Mouse (Mus musculus) forelimb bud, embryonic 11.5 days (tissue): Measurements from ENCODE around the gene Cela1.

Experiments used
- DNase-seq: peaks from one replicate; pipeline ENCODE4 v3.0.0-alpha.2; 2012; ENCODE audit warnings: low read depth, low spot score

Cela1 gene

GRCm38 (mm10) chr15:100635851-100636645 is 51.7 kb downstream of the Cela1 start:
- no peak for DNase-seq

- no peak for DNase-seq
Observed at GRCm38 (mm10) chr15:100635239-100635638, 52.5 kb downstream of the Cela1 start.

GRCm38 (mm10) chr15:100633341-100633740 is 54.4 kb downstream of the Cela1 start:
- no peak for DNase-seq

GRCm38 (mm10) chr15:100632323-100632722 is 55.4 kb downstream of the Cela1 start:
- no peak for DNase-seq

GRCm38 (mm10) chr15:100631454-100632170 is 56.1 kb downstream of the Cela1 start:
- DNase-seq, result no peak

- DNase-seq, result no peak
Observed at GRCm38 (mm10) chr15:100630126-100630525, 57.6 kb downstream of the Cela1 start.

GRCm38 (mm10) chr15:100628797-100629196 is 58.9 kb downstream of the Cela1 start:
- DNase-seq, result no peak

GRCm38 (mm10) chr15:100627774-100628370 is 59.8 kb downstream of the Cela1 start:
- DNase-seq, result no peak

- DNase-seq, result no peak
Observed at GRCm38 (mm10) chr15:100627287-100627686, 60.4 kb downstream of the Cela1 start.

- no peak for DNase-seq
Observed at GRCm38 (mm10) chr15:100624435-100624834, 63.3 kb downstream of the Cela1 start.
